Mouse (Mus musculus) liver, embryonic 13.5 days (tissue): ENCODE measurements around the gene Gabarapl1. TPM values are rescaled to one million over a fixed set of nuclear protein-coding genes. Genes with fewer than 3 reads are reported as not detected.
"Not testable (repeated sequence)": the region's sequence is repeated elsewhere in the genome, so short reads cannot be mapped to it uniquely, and the experiment has no call there.

Source experiments
- ATAC-seq: fragments of 200-750 bp; cut with Nextera tagmentation; 2 replicates; pipeline ENCODE4 v1.8.0; 2017; ENCODE audit warnings: low read depth, mild to moderate bottlenecking, moderate number of reproducible peaks, moderate library complexity
- DNase-seq: peaks from one replicate; pipeline ENCODE4 v3.0.0; 2022
- H3K27ac ChIP-seq: fragments of 300-500 bp; sonication (generic); 2 replicates; pipeline ENCODE4 v1.5.1; 2015; ENCODE audit warnings: moderate library complexity, mild to moderate bottlenecking, inconsistent platforms
- H3K27me3 ChIP-seq: fragments of 300-500 bp; sonication (generic); 2 replicates; pipeline ENCODE4 v1.6.1; 2015; ENCODE audit warnings: mild to moderate bottlenecking, inconsistent platforms
- H3K36me3 ChIP-seq: fragments of 300-500 bp; sonication (generic); 2 replicates; pipeline ENCODE4 v1.6.1; 2015; ENCODE audit warnings: mild to moderate bottlenecking, inconsistent platforms
- H3K4me1 ChIP-seq: fragments of 300-500 bp; sonication (generic); replicated peaks from 2 replicates; pipeline ENCODE4 v1.6.1; 2015; ENCODE audit warnings: inconsistent platforms
- H3K4me2 ChIP-seq: fragments of 300-500 bp; sonication (generic); 2 replicates; pipeline ENCODE4 v1.6.1; 2015; ENCODE audit warnings: inconsistent platforms, mild to moderate bottlenecking, moderate library complexity
- H3K4me3 ChIP-seq: fragments of 300-500 bp; sonication (generic); replicated peaks from 2 replicates; pipeline ENCODE4 v1.5.1; 2015; ENCODE audit warnings: mild to moderate bottlenecking, inconsistent platforms
- H3K9ac ChIP-seq: fragments of 300-500 bp; sonication (generic); 2 replicates; pipeline ENCODE4 v1.6.1; 2015; ENCODE audit warnings: mild to moderate bottlenecking, inconsistent platforms
- H3K9me3 ChIP-seq: fragments of 300-500 bp; sonication (generic); replicated peaks from 2 replicates; pipeline ENCODE4 v1.6.1; 2016; ENCODE audit warnings: inconsistent platforms
- WGBS: fragments of 180-500 bp; shearing (Covaris S2); methylation state at CpG from one replicate; pipeline ENCODE4 v1.1.7; 2015; ENCODE audit not compliant: insufficient replicate concordance; 5-methylcytosine and 5-hydroxymethylcytosine counted together
- polyA plus RNA-seq: library from polyadenylated mRNA; unstranded; fragments of >200 nt; fragmentation: Nextera tagmentation; extraction: Ambion mirVana; gene quantifications from 2 replicates; pipeline ENCODE4 v1.2.1, GENCODE M21; 2015

The Gabarapl1 gene
- polyA plus RNA-seq: 35.4 and 38.3 TPM in 2 replicates

DNA sequence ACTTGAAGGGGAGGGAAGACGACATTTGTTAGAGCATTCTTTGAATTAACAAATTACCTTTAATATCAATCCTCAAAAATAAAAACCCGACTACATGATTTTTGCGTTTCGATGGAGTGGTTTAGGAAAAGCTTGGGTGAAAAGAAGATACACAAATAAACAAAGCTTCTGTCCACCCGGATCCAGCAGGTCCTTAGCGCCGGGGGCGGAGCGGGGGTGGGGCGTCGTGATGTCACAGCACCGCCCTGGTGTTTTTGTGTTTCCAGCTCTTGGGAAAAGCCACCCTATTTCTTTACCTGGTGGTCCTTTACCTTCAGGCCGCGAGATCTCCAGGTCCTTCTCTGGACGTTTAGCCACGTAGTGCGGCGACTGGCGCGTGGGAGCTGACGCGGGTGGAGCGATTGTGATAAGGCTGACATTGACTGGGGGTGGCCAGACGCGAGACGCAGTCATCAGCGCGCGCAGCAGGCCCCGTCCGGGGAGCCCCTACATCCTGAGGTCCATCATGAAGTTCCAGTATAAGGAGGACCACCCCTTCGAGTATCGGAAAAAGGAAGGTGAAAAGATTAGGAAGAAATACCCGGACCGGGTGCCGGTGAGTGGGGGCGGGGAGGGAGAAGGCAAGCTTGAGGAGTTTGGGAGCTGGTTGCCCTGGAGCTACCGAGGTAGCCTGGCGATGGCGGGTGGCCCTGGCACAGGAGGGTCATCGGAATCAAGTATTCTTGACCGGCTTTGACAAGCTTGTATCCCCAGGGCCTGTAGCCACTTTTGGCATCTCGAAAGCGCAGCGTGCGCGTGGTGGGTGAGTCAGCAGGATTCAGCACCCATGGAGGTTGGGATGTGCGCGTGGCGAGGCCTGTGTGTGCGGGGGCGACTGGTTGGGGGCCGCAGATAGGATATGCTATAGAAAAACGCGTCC, at the start of gene Gabarapl1:
TSS of gene Gabarapl1 (plus strand) at position 219 of the 919 bp plus-strand sequence.
- Histone ChIP-seq H3K4me3 (peak within 1 kb of the TSS; percentile 80), H3K4me2 (peak within 1 kb of the TSS; percentile 88), H3K27ac (peak within 1 kb of the TSS; percentile 82), H3K36me3 (peaks cover 10% of the 10 kb centered on the region), H3K9me3 (no peaks in the 10 kb centered on the region), H3K4me1 (peaks cover 31% of the 10 kb centered on the region), H3K9ac (peak within 1 kb of the TSS; percentile 84), H3K27me3 (no peaks in the 10 kb centered on the region)
- peak; percentile 73 for DNase-seq
- WGBS: under 1% methylated on average over 55 of the region's 55 CpGs
- ATAC-seq: peak; percentile 86

DNA sequence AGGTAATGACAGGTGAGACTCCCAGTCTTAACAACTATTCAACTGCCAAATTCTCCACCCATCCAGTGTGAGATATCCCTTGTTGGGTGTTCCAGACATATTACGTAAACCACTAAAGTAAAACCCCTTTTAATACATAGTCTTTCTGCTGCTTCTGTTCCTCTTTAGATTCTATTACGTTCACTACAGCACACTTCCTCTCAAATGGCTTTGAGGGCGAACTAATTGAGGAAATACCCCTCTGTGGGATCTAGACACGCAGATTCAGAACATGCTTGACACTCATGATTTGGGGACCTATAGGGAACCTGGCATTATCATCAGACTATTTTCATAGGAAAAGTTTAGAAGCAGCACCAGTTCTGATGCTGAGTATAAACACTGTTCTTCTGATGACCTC, 38.0 kb upstream of the Gabarapl1 start:
- Histone ChIP-seq H3K4me3 (no peak overlapping the region), H3K27ac (no peak overlapping the region), H3K9ac (no peak overlapping the region), H3K4me1 (no peaks in the 10 kb centered on the region), H3K9me3 (no peaks in the 10 kb centered on the region), H3K27me3 (no peaks in the 10 kb centered on the region), H3K4me2 (no peak overlapping the region), H3K36me3 (no peaks in the 10 kb centered on the region)
- WGBS: 32% methylated on average over 4 of the region's 4 CpGs
- DNase-seq (no peak), ATAC-seq (no peak)

DNA sequence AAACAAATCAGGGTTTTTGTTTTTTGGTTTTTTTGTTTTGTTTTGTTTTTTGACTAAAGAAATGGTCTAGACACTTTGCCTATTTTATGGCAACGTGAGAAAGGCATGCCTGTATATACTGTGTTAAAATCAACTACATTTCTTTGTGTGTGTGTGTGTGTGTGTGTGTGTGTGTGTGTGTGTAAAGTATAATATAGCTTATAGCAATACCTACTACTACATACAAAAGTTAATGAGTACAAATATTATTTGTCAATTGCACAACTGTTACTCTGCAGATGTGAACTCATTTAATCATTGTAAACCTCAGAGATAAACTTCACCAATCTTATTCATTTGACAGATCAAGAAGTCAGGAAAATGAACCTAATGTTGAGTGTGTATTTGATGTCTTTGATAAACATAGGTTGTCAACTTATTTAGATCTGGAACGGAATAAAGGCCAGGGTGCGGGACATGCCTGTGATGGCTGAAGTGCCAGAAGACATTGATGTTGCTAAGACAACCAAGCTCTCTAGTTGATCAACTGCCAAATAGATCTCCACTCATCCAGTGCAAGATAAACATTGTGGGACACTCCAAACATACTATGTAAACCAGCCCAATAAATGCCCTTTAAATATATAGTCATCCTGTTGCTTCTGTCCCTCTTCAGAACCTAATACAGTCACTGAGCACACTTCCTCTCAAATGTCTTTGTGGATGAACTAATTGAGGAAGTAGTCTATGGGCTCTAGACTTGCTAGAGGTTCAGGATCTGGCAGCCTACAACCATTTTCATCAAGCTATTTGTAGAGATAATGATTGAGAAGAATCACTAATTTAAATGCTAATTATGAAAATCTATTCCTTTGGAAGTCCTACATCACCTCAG, 35.4 kb upstream of the Gabarapl1 start:
- 74% methylated on average over 3 of the region's 3 CpGs for WGBS

DNA sequence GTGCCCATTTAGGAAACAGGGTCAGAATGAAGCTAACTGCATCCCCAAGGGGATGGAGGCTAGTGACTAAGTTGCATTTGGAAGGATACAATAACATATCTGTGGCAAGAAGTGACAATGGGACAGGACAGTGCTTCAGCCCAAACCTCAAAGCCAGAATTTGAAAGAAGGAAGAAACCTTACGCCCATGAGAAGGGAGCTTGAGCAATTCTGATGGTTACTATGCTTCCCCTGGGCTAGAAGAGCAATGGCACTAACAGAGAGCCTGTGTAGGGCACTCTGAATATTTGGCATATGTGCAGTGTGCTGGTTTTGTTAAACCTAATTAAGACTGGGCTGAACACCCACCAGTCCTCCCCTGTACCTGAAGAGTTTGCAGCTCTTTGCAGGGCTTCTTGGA, 33.4 kb upstream of the Gabarapl1 start:
- H3K36me3 ChIP-seq, H3K9ac ChIP-seq, H3K4me1 ChIP-seq, H3K27ac ChIP-seq, H3K4me3 ChIP-seq, ATAC-seq, DNase-seq, H3K4me2 ChIP-seq, H3K9me3 ChIP-seq, H3K27me3 ChIP-seq: not testable (repeated sequence)
- 68% methylated on average over 1 of the region's 1 CpGs for WGBS

More for the DNA sequence above, 35.4 kb upstream of the Gabarapl1 start:
- DNase-seq (no peak), ATAC-seq (no peak)
- no peaks in the 10 kb centered on the region for H3K9me3 ChIP-seq
- no peak overlapping the region for H3K27ac ChIP-seq
- no peaks in the 10 kb centered on the region for H3K4me1 ChIP-seq
- no peaks in the 10 kb centered on the region for H3K36me3 ChIP-seq
- no peak overlapping the region for H3K4me3 ChIP-seq
- H3K9ac ChIP-seq: no peak overlapping the region
- no peaks in the 10 kb centered on the region for H3K27me3 ChIP-seq
- H3K4me2 ChIP-seq: no peak overlapping the region

DNA sequence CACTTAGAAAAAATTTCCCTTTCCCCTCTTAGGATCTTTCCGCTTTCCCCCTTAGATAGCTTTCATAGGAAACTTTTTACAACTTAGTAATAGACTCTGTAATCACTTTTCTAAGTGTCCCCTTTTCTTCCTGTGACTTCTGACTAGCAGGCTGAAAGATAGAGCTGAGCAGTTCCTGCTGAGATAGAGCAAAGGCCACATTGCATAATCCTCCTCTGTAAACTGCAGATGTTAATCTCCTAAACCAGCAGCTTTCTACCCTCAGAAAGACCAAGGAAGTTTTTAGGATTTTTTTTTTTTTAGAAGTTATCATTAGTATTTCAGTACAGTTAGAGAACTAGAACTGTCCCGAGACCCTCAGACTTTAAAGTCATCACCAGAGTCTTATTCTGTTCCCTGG, 29.5 kb upstream of the Gabarapl1 start:
- Histone ChIP-seq H3K9ac (no peak overlapping the region), H3K36me3 (no peaks in the 10 kb centered on the region), H3K9me3 (no peaks in the 10 kb centered on the region), H3K27me3 (no peaks in the 10 kb centered on the region), H3K4me2 (no peak overlapping the region), H3K4me3 (no peak overlapping the region), H3K4me1 (no peaks in the 10 kb centered on the region), H3K27ac (no peak overlapping the region)
- DNase-seq (no peak), ATAC-seq (no peak)
- 60% methylated on average over 2 of the region's 2 CpGs for WGBS

DNA sequence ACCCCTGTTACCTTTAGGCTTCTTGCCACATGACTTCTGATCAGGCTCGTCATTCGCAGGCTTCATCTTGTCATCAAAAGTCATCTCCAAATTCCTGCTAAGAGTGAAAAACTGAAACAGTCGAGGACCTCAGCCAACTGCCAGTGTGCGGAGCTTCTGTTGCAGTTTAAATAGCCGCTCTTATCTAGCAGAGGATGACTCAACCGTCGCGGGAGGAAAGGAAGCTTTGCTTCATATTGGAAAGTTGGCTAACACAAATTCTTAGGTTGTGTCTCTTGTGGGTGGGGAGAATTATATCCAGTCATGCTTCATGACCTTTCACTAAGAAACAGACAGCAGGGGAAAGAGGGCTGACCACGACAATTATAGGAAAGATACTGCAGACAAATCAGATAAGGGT, 25.9 kb upstream of the Gabarapl1 start, which contains the start of gene Olr1:
TSS of gene Olr1 (minus strand) at position 142 of the 400 bp plus-strand sequence.
- Histone ChIP-seq H3K9me3 (no peaks in the 10 kb centered on the region), H3K4me1 (no peaks in the 10 kb centered on the region), H3K9ac (no peak within 1 kb of the TSS), H3K27me3 (no peaks in the 10 kb centered on the region), H3K36me3 (no peaks in the 10 kb centered on the region), H3K4me3 (no peak within 1 kb of the TSS), H3K4me2 (no peak within 1 kb of the TSS), H3K27ac (no peak within 1 kb of the TSS)
- DNase-seq: no peak
- 37% methylated on average over 9 of the region's 9 CpGs for WGBS
- ATAC-seq: no peak

DNA sequence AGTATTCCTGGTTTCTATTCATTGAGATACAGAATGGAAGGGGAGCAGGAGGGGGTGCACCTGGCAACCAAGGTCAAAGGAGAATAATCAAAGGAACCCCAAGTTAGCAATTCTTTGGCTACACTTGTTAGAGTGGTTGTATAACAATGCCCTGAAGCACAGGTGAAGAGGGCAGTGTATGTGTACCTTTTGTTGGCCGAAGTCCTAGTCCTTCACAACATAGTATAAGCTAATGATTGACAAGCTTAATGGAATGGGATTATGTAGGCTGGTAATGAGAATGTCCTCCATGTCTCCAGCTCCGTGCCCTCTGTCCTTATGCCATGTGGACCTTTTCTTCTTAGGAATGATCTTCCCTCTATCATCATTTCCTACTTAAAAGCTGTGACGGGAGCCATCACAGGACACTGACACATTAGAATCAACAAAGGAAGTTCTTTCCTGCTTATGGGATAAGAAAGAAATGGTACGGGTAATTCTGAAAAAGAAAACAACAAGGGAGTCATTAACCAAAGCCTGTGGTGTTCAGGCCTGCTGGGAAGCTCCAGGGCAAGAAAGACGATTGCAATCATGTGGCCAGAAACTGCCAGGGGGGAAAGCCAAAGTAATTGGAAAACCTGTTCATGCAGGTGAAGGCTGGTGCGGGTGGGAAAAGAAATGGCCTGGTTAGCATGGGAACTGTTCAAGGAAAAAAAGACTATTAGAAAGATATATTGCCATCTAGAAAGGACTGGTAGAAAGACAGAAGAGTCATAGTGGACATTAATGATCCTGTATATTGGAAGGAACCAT, 22.6 kb upstream of the Gabarapl1 start:
- no peaks in the 10 kb centered on the region for H3K9me3 ChIP-seq
- DNase-seq (no peak), ATAC-seq (peak; percentile 34; the same call in 1 of the 2 replicates)
- H3K27me3 ChIP-seq: no peaks in the 10 kb centered on the region
- H3K27ac ChIP-seq: no peak overlapping the region
- no peak overlapping the region for H3K9ac ChIP-seq
- H3K4me2 ChIP-seq: no peak overlapping the region
- no peaks in the 10 kb centered on the region; the same call in 1 of the 2 replicates for H3K4me1 ChIP-seq
- no peaks in the 10 kb centered on the region for H3K36me3 ChIP-seq
- 49% methylated on average over 6 of the region's 6 CpGs for WGBS
- H3K4me3 ChIP-seq: no peak overlapping the region

DNA sequence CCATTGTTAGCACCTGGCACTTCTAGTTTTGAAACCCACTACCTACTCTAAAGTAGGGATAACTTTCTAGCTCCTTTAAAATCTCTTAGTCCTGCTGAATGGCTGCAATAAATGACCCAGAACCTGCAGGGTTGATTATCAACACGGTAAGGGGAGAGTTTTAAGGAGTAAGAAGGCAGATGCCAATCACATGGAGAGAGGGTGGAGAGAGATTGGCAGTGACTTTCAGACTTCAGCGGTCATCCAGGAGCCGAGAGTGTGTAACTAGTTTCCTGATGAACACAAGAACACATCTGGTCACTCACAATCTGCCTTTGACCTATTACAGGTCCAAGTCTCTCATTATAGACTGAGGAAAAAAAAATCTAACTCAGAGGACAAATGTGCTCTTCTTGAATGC, 20.6 kb upstream of the Gabarapl1 start, which contains the start of gene Tmem52b:
TSS of gene Tmem52b (plus strand) at position 189 of the 400 bp plus-strand sequence.
- H3K4me1 ChIP-seq: no peaks in the 10 kb centered on the region; the same call in 1 of the 2 replicates
- no peaks in the 10 kb centered on the region for H3K36me3 ChIP-seq
- 38% methylated on average over 3 of the region's 3 CpGs for WGBS
- DNase-seq (no peak), ATAC-seq (no peak)
- H3K4me3 ChIP-seq: no peak within 1 kb of the TSS
- H3K9me3 ChIP-seq: no peaks in the 10 kb centered on the region
- no peak within 1 kb of the TSS for H3K9ac ChIP-seq
- H3K27me3 ChIP-seq: no peaks in the 10 kb centered on the region
- no peak within 1 kb of the TSS for H3K4me2 ChIP-seq
- H3K27ac ChIP-seq: no peak within 1 kb of the TSS

DNA sequence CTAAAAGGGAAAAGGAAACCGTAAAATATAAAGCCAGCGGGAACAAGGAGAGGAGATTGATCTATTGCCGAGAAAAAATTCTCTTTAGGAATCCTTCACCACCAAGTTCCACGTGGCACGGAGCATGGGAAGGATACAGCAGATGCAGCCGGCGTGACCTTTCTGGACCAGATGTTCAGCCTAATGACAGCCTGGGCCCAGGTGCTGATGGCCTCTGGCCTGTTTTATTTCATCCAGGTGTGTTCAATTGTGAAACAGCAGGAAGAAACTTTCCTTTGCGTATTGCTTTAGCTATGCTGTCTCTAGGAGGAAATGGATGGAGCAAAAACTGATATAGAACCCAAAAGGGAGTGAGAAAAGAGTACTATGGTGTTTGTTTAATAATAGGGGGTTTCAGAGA, 20.1 kb upstream of the Gabarapl1 start:
- DNase-seq (no peak), ATAC-seq (no peak)
- Histone ChIP-seq H3K4me1 (no peaks in the 10 kb centered on the region; the same call in 1 of the 2 replicates), H3K27ac (no peak overlapping the region), H3K4me2 (no peak overlapping the region), H3K36me3 (no peaks in the 10 kb centered on the region), H3K9ac (no peak overlapping the region), H3K4me3 (no peak overlapping the region), H3K9me3 (no peaks in the 10 kb centered on the region), H3K27me3 (no peaks in the 10 kb centered on the region)
- 48% methylated on average over 8 of the region's 8 CpGs for WGBS

DNA sequence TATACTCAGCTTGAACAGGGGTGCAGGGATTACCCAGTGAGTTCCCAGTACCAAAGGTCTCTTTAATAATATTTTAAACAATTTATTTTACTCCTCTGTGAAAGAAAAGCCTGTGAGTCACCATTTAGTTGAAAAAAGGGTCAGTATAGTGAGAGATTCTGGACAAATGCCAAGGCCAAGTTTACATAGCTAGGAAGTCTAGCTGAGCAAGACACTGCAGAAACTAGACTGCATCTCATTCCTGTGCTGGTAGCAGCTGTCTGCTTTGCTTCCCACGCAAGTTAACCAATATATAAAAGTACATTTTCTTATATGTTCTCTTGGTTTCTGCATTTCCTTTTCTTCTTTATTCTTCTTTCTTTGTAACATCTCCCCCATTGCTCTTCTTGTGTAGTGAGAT, 19.6 kb upstream of the Gabarapl1 start:
- DNase-seq (no peak), ATAC-seq (no peak)
- no peak overlapping the region for H3K27ac ChIP-seq

More for the DNA sequence above, 19.6 kb upstream of the Gabarapl1 start:
- no peaks in the 10 kb centered on the region for H3K27me3 ChIP-seq
- H3K4me3 ChIP-seq: no peak overlapping the region
- H3K9ac ChIP-seq: no peak overlapping the region
- H3K4me1 ChIP-seq: no peaks in the 10 kb centered on the region; the same call in 1 of the 2 replicates
- 75% methylated on average over 1 of the region's 1 CpGs for WGBS
- H3K4me2 ChIP-seq: no peak overlapping the region
- H3K36me3 ChIP-seq: no peaks in the 10 kb centered on the region
- no peaks in the 10 kb centered on the region for H3K9me3 ChIP-seq
